Comparison of ENCODE assay signal across 13 mouse cellular contexts in genomic region chr14:27070758-27071157, GRCm38 (mm10). TPM values are rescaled to one million over a fixed set of nuclear protein-coding genes. Genes with fewer than 3 reads are reported as not detected.
DNase-seq lines count a peak whose midpoint lies in the region; ATAC-seq lines count a peak whose summit lies in the region.
"Had no signal": no experiment of that assay in that cellular context is flagged by ENCODE, and none has a peak within 500 bp of the region (broad histone marks: within the 10 kb centered on the region; RNA-seq: fewer than 3 reads in every experiment).

No protein-coding gene starts in this region.

- no peak overlapping the region for H3K4me2 ChIP-seq in forebrain, embryonic 12.5 days
- no peak overlapping the region for H3K4me2 ChIP-seq in forebrain, embryonic 15.5 days (replicated peaks)
- H3K4me2 ChIP-seq: heart, embryonic 13.5 days had no signal

- no peaks in the 10 kb centered on the region for H3K9me3 ChIP-seq in forebrain, embryonic 12.5 days
- no peaks in the 10 kb centered on the region for H3K9me3 ChIP-seq in forebrain, embryonic 15.5 days
- H3K9me3 ChIP-seq in limb, embryonic 10.5 days (replicated peaks), result no peaks in the 10 kb centered on the region
- H3K9me3 ChIP-seq: heart, embryonic 13.5 days had no signal

- no peak overlapping the region for H3K9ac ChIP-seq in forebrain, embryonic 12.5 days
- no peak overlapping the region for H3K9ac ChIP-seq in forebrain, embryonic 15.5 days (replicated peaks)
- H3K9ac ChIP-seq: heart, embryonic 13.5 days had no signal

- H3K4me1 ChIP-seq in forebrain, embryonic 12.5 days, result peaks cover 64% of the 10 kb centered on the region
- peaks cover 43% of the 10 kb centered on the region for H3K4me1 ChIP-seq in forebrain, embryonic 15.5 days
- H3K4me1 ChIP-seq in limb, embryonic 10.5 days, result peaks cover 100% of the 10 kb centered on the region

- 0 out of 2 replicates have a peak overlapping the region, but pooled peaks have one; percentile 25 for H3K27ac ChIP-seq in forebrain, embryonic 12.5 days
- H3K27ac ChIP-seq in forebrain, embryonic 15.5 days (replicated peaks), result no peak overlapping the region
- peak overlapping the region; percentile 94 for H3K27ac ChIP-seq in limb, embryonic 10.5 days

- no peak overlapping the region for H3K4me3 ChIP-seq in forebrain, embryonic 12.5 days (replicated peaks)
- H3K4me3 ChIP-seq in forebrain, embryonic 15.5 days, result no peak overlapping the region
- H3K4me3 ChIP-seq in limb, embryonic 10.5 days, result peak overlapping the region; percentile 29
- H3K4me3 ChIP-seq: heart, embryonic 13.5 days had no signal

- peaks cover 5% of the 10 kb centered on the region; the same call in 1 of the 2 replicates for H3K27me3 ChIP-seq in forebrain, embryonic 12.5 days
- H3K27me3 ChIP-seq in forebrain, embryonic 15.5 days, result no peaks in the 10 kb centered on the region
- no peaks in the 10 kb centered on the region for H3K27me3 ChIP-seq in limb, embryonic 10.5 days (ENCODE audit: low read depth, poor library complexity, severe bottlenecking)
- H3K27me3 ChIP-seq: heart, embryonic 13.5 days had no signal

- peak; percentile 68 for DNase-seq in ES-CJ7 (ENCODE audit: low read depth, low spot score)
- peak; percentile 74 for DNase-seq in kidney, adult 11 months
- DNase-seq in limb, embryonic 10.5 days (ENCODE audit: low spot score), result peak; percentile 59
- no peak for DNase-seq in left cerebral cortex, adult 9 months (ENCODE audit: low spot score in 2 of 2)
- DNase-seq in heart, adult 9 months (ENCODE audit: low spot score in 2 of 2), result no peak
- no peak for DNase-seq in right cerebral cortex, postnatal 10 days (ENCODE audit: low spot score in 2 of 2)
- DNase-seq: cerebellum, postnatal 14 days; left cerebral cortex, postnatal 4 days had no signal

- H3K36me3 ChIP-seq in forebrain, embryonic 12.5 days (replicated peaks), result no peaks in the 10 kb centered on the region
- H3K36me3 ChIP-seq in forebrain, embryonic 15.5 days, result no peaks in the 10 kb centered on the region
- H3K36me3 ChIP-seq in limb, embryonic 10.5 days, result peaks cover 9% of the 10 kb centered on the region; the same call in 1 of the 2 replicates
- H3K36me3 ChIP-seq: heart, embryonic 13.5 days had no signal

- 18% methylated on average over 9 of the region's 9 CpGs for WGBS in forebrain, embryonic 12.5 days
- WGBS in forebrain, embryonic 15.5 days, result 18% methylated on average over 9 of the region's 9 CpGs
- WGBS in limb, embryonic 10.5 days, result 6% methylated on average over 9 of the region's 9 CpGs

- no peak for ATAC-seq in forebrain, embryonic 12.5 days (ENCODE audit: low FRiP score)
- no peak for ATAC-seq in forebrain, embryonic 15.5 days (replicated peaks)
- ATAC-seq: forebrain, embryonic 14.5 days; lung, postnatal 0 days had no signal

RNA-seq across cellular contexts. Expression of gene Il17rd, which starts 32.0 kb away (rescaled TPM):
- 5.1 and 5.4 TPM in 2 replicates for polyA plus RNA-seq in forebrain, embryonic 12.5 days (2016; fragmentation: Nextera tagmentation; extraction: Ambion mirVana)
- polyA plus RNA-seq in forebrain, embryonic 15.5 days (2015; fragmentation: Nextera tagmentation; extraction: Ambion mirVana), result 1.5 and 1.8 TPM in 2 replicates
- polyA plus RNA-seq in limb, embryonic 10.5 days (2016; fragmentation: Nextera tagmentation; extraction: Ambion mirVana), result 17.4 and 18.2 TPM in 2 replicates

RNA-seq across cellular contexts. Expression of gene Arhgef3, which starts 43.9 kb away (rescaled TPM):
- polyA plus RNA-seq in forebrain, embryonic 12.5 days (2016; fragmentation: Nextera tagmentation; extraction: Ambion mirVana), result 1.8 and 2.4 TPM in 2 replicates
- 3.7 and 4.9 TPM in 2 replicates for polyA plus RNA-seq in forebrain, embryonic 15.5 days (2015; fragmentation: Nextera tagmentation; extraction: Ambion mirVana)
- 4.4 and 8.4 TPM in 2 replicates for polyA plus RNA-seq in limb, embryonic 10.5 days (2016; fragmentation: Nextera tagmentation; extraction: Ambion mirVana)

Comparison
In these comparisons a context has a peak if more than half of its experiments do, and no peak if none do; other contexts are left out.
1. DNase-seq: peak in ES-CJ7 (single experiment), kidney, adult 11 months (single experiment) and limb, embryonic 10.5 days (single experiment); none in left cerebral cortex, adult 9 months (0 of 2), heart, adult 9 months (0 of 2) and right cerebral cortex, postnatal 10 days (0 of 2).